Mouse (Mus musculus): ENCODE measurements at regions not wholly inside any gene's neighbourhood (a gene's known extent, or its start where the extent isn't known, plus 50 kb on each side); places are given as distances from the start of the nearest gene placed in this dataset.

GRCm38 (mm10) chr4:124359707-124360577, 250.7 kb downstream of the 3100002H09Rik start:
- TF ChIP-seq CTCF (IDR thresholded peaks at IDR 0.05; ENCODE audit: insufficient read depth, low read depth, low read length): no peak
- no peak for TF ChIP-seq POLR2A (IDR thresholded peaks at IDR 0.05; ENCODE audit: insufficient read depth, low read depth, low read length)

Measured in olfactory bulb, adult 2 months (tissue).